Mouse (Mus musculus) Muller cell, postnatal 12 days (primary cell): ENCODE results near the gene Frmd5.
"Not testable (repeated sequence)": the region's sequence is repeated elsewhere in the genome, so short reads cannot be mapped to it uniquely, and the experiment has no call there.

ENCODE experiments used
- DNase-seq: peaks from one replicate; pipeline ENCODE4 v3.0.0-alpha.2; 2015; ENCODE audit errors: inconsistent ontology term

Gene Frmd5

GRCm38 (mm10) chr2:121505942-121506882 lies 300.7 kb downstream of the Frmd5 start, which contains the start of the genes Mfap1a and Wdr76:
TSS of gene Mfap1a (minus strand) at chr2:121506665.
TSS of gene Wdr76 (plus strand) at chr2:121506723.
- peak; percentile 78 for DNase-seq

- not testable (repeated sequence) for DNase-seq
Observed at GRCm38 (mm10) chr2:121501550-121501949, 305.3 kb downstream of the Frmd5 start.
